Mouse (Mus musculus) neural tube, embryonic 12.5 days (tissue): ENCODE results near the gene Cdyl. TPM values are rescaled to one million over a fixed set of nuclear protein-coding genes. Genes with fewer than 3 reads are reported as not detected.

Experiments
- ATAC-seq: fragments of 200-750 bp; cut with Nextera tagmentation; 2 replicates; pipeline ENCODE4 v1.8.0; 2017; ENCODE audit warnings: low read depth, mild to moderate bottlenecking, moderate TSS enrichment, moderate library complexity; ENCODE audit not compliant: low FRiP score
- H3K27ac ChIP-seq: fragments of 300-500 bp; sonication (generic); 2 replicates; pipeline ENCODE4 v1.5.1; 2016
- H3K27me3 ChIP-seq: fragments of 300-500 bp; sonication (generic); replicated peaks from 2 replicates; pipeline ENCODE4 v1.6.1; 2016; ENCODE audit warnings: mild to moderate bottlenecking
- H3K36me3 ChIP-seq: fragments of 300-500 bp; sonication (generic); 2 replicates; pipeline ENCODE4 v1.6.1; 2016; ENCODE audit warnings: mild to moderate bottlenecking
- H3K4me1 ChIP-seq: fragments of 300-500 bp; sonication (generic); 2 replicates; pipeline ENCODE4 v1.6.1; 2016
- H3K4me2 ChIP-seq: fragments of 300-500 bp; sonication (generic); replicated peaks from 2 replicates; pipeline ENCODE4 v1.6.1; 2016; ENCODE audit warnings: mild to moderate bottlenecking
- H3K4me3 ChIP-seq: fragments of 300-500 bp; sonication (generic); 2 replicates; pipeline ENCODE4 v1.5.1; 2016
- H3K9ac ChIP-seq: fragments of 300-500 bp; sonication (generic); 2 replicates; pipeline ENCODE4 v1.6.1; 2016; ENCODE audit warnings: mild to moderate bottlenecking
- H3K9me3 ChIP-seq: fragments of 300-500 bp; sonication (generic); 2 replicates; pipeline ENCODE4 v1.6.1; 2016; ENCODE audit warnings: mild to moderate bottlenecking
- WGBS: fragments of 180-500 bp; shearing (Covaris S2); methylation state at CpG from one replicate; pipeline ENCODE4 v1.1.7; 2016; 5-methylcytosine and 5-hydroxymethylcytosine counted together
- polyA plus RNA-seq: library from polyadenylated mRNA; unstranded; fragments of >200 nt; fragmentation: Nextera tagmentation; extraction: Ambion mirVana; gene quantifications from 2 replicates; pipeline ENCODE4 v1.2.1, GENCODE M21; 2016

Gene Cdyl
- polyA plus RNA-seq, 1 experiment from 2014 or later = 12.1 TPM

DNA sequence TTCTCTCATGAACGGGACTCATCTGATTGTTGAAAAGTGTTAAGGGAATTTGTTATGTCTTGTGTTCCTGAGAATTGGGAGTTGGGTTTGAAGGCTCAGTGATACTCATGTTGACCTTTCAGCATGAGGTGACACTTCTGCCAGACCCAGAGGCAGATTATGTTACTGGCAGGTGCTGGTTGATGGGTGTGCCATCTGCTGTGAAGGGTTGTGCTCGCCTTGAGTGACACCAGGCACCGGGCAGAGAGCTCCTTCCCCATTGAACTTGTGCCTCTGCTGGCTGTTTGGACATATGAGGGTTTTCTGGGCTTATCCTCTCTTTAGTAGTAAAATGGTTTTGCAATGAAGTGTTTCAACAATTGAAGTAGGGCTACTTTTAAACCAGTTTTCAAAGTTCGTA is 135.1 kb downstream of the Cdyl start:
- WGBS = 72% methylated on average over 4 of the region's 4 CpGs
- ATAC-seq = no peak
- Histone ChIP-seq H3K36me3 (no peaks in the 10 kb centered on the region), H3K4me3 (no peak overlapping the region), H3K9ac (no peak overlapping the region), H3K9me3 (no peaks in the 10 kb centered on the region), H3K27ac (no peak overlapping the region), H3K4me2 (no peak overlapping the region), H3K27me3 (no peaks in the 10 kb centered on the region), H3K4me1 (0 out of 2 replicates have a peak, but pooled peaks cover 2% of the 10 kb centered on the region)

DNA sequence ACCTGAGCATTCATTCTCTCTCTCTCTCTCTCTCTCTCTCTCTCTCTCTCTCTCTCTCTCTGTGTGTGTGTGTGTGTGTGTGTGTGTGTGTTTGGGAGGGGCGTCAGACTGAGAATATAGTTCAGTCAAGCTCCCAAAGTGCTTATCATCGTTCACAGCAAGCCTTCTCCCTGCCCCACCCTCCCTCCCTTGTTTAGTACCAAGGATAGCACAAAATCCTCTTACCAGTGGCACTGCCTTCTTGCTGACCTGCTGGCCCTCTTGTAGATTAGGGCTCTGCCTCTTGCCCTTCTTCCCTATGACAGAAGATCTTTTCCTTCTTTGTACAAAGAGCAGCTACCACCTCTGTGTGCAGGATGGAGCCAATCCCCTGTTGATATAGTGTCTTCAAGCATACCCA is 136.3 kb downstream of the Cdyl start:
- no peak for ATAC-seq
- Histone ChIP-seq H3K4me2 (no peak overlapping the region), H3K9me3 (no peaks in the 10 kb centered on the region), H3K27ac (no peak overlapping the region), H3K4me3 (no peak overlapping the region), H3K4me1 (0 out of 2 replicates have a peak, but pooled peaks cover 2% of the 10 kb centered on the region), H3K9ac (no peak overlapping the region), H3K27me3 (no peaks in the 10 kb centered on the region), H3K36me3 (no peaks in the 10 kb centered on the region)
- 83% methylated on average over 1 of the region's 2 CpGs for WGBS

DNA sequence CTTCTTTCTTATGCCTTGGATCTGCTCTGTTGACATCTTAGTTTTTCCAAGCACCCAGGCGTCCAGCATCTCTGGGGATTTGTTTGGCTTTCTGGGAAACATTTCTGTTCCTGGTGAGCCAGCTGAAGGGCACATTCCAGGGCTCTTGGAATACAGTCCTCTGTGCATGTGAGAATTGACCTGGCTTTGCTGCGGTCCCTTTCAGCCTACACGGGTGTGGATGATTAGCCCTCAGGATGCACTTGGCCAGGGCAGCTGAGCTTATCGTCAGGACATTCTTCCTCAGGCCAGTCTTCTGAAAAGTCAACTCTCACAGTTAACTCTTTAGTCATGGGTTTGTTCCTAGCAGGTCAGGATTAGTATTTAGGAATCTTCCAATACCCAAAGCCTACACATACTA is 136.7 kb downstream of the Cdyl start:
- no peaks in the 10 kb centered on the region for H3K9me3 ChIP-seq
- ATAC-seq = no peak
- H3K36me3 ChIP-seq = no peaks in the 10 kb centered on the region
- H3K27me3 ChIP-seq = no peaks in the 10 kb centered on the region
- no peak overlapping the region for H3K4me3 ChIP-seq
- H3K9ac ChIP-seq = no peak overlapping the region
- no peak overlapping the region for H3K27ac ChIP-seq
- H3K4me2 ChIP-seq = no peak overlapping the region
- 68% methylated on average over 4 of the region's 4 CpGs for WGBS
- H3K4me1 ChIP-seq = 0 out of 2 replicates have a peak, but pooled peaks cover 2% of the 10 kb centered on the region

DNA sequence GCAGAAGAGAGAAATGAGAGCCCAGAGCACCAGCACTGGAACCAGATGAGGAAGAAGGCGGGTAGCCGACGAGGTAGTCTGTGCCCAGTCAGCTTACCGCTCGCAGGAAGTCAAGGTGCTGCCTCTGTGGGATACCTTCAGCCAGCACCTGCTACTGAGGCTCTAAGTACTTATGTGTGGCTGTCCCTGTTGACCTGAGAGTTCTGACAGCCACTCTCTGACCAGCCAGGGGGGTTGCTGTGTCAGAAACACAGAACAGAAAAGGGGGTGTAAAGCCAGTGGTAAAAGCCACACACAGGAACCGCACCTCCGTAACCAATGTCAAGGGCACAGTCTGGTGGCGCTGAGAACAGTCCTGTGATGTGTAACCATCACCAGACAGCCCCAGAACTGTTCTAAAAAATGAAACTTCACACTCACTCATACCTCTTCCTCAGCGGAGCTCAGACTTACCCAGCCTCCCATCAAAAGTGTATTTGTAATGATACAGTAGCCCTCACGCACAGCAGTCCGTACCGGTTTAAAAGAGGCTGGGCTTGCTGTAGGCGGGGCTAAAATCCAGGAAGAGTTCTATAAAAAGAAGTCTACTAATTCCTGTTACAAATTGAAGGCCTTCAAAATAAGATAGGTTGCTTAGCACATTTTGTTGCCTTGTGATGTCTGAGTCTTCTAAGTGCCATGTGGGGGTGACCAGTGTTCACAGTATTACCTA is 138.3 kb downstream of the Cdyl start:
- Histone ChIP-seq H3K27me3 (no peaks in the 10 kb centered on the region), H3K4me2 (no peak overlapping the region), H3K36me3 (no peaks in the 10 kb centered on the region; the same call in 1 of the 2 replicates), H3K27ac (no peak overlapping the region), H3K9ac (no peak overlapping the region), H3K4me3 (no peak overlapping the region), H3K9me3 (no peaks in the 10 kb centered on the region), H3K4me1 (0 out of 2 replicates have a peak, but pooled peaks cover 2% of the 10 kb centered on the region)
- WGBS = 89% methylated on average over 13 of the region's 13 CpGs
- no peak for ATAC-seq

DNA sequence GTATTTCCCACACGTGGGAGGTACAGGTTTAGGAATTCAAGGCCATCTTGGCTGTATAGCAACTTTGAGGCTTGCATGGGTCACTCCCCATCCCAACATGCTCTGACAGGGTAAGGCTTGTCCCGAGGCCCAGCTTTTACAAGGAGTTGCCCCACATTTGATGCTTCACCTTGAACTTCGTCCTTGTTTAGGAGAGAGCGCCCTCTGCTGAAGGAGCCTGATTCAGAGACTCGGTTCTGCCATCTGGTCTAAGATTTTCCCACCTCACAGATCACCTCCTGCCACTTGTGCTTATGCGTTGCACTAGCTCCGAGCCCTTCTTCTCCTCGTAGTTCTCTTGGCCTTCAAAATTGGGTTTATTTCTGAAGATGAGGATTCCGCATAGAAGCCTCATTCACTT is 139.0 kb downstream of the Cdyl start:
- H3K36me3 ChIP-seq = no peaks in the 10 kb centered on the region; the same call in 1 of the 2 replicates
- no peaks in the 10 kb centered on the region for H3K9me3 ChIP-seq
- H3K9ac ChIP-seq = no peak overlapping the region
- no peak overlapping the region for H3K4me2 ChIP-seq
- H3K27me3 ChIP-seq = no peaks in the 10 kb centered on the region
- H3K27ac ChIP-seq = no peak overlapping the region
- 76% methylated on average over 9 of the region's 9 CpGs for WGBS
- ATAC-seq = no peak
- no peak overlapping the region for H3K4me3 ChIP-seq
- H3K4me1 ChIP-seq = 0 out of 2 replicates have a peak, but pooled peaks cover 2% of the 10 kb centered on the region

DNA sequence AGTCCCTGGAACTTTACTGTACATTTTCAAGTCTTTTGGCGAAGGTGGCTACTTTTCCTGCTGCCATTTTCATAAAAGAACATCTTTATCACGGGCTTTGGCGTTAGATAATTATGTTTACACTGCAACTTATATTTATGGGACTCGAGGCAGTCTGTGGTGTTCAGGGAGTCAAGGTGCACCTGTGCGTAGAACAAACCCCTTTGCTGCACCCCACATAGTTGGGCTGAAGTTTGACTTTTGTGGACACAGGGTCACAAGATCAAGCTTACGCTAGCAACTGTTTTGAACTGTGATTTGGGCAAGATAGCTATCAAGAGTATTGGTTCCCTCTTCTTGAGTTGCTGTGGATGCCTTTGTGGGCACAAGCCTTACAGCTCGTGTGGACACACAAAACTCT is 140.6 kb downstream of the Cdyl start:
- H3K4me1 ChIP-seq = 0 out of 2 replicates have a peak, but pooled peaks cover 2% of the 10 kb centered on the region
- no peak overlapping the region for H3K27ac ChIP-seq
- H3K9ac ChIP-seq = no peak overlapping the region
- no peak overlapping the region for H3K4me3 ChIP-seq
- ATAC-seq = no peak
- no peaks in the 10 kb centered on the region for H3K9me3 ChIP-seq
- no peak overlapping the region for H3K4me2 ChIP-seq
- H3K36me3 ChIP-seq = no peaks in the 10 kb centered on the region; the same call in 1 of the 2 replicates
- no peaks in the 10 kb centered on the region for H3K27me3 ChIP-seq
- 89% methylated on average over 7 of the region's 7 CpGs for WGBS

DNA sequence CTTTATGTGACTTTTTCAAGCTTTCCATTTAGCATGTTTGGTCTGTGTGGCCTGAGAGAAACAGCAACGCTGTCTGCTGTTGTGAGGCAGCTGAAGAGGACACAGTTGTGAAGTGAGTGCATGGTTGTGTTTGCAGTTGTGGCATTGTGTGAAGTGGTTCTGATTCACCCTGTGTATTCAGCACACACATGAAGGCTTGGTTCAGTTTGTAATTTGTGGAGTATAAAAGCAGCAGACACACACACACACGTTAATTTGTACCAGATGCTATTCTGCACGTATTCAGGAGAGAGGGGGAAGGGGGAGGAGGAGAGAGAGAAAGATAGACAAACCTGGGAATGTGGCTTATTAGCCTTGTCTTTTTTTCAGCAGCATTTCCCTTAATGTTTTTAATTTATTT is 146.1 kb downstream of the Cdyl start:
- 66% methylated on average over 3 of the region's 3 CpGs for WGBS
- no peak overlapping the region for H3K27ac ChIP-seq
- no peak overlapping the region for H3K4me3 ChIP-seq
- H3K9ac ChIP-seq = no peak overlapping the region
- H3K36me3 ChIP-seq = no peaks in the 10 kb centered on the region; the same call in 1 of the 2 replicates
- no peaks in the 10 kb centered on the region for H3K9me3 ChIP-seq
- peaks cover 3% of the 10 kb centered on the region; the same call in 1 of the 2 replicates for H3K4me1 ChIP-seq
- no peak for ATAC-seq
- no peaks in the 10 kb centered on the region for H3K27me3 ChIP-seq
- H3K4me2 ChIP-seq = no peak overlapping the region

DNA sequence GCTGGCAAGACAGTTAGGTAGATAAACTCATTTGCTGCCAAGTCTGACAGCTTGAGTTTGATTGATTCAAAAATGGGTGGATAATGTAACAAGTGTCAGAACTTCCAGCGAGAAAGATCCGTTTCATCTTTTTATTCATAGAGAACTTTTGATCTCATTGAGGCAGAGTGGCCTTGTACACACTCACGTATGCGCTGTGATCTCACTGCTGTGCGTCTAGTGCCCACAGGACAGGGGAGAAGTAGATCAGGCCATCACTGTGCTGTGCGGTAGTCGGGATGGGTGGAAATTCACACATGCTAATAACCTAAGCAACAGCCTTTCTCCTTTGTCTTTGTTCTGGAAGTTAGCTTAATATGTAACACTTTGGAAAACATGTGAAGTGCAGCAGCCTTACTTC is 146.5 kb downstream of the Cdyl start:
- no peak for ATAC-seq
- H3K4me2 ChIP-seq = no peak overlapping the region
- no peak overlapping the region for H3K27ac ChIP-seq
- no peaks in the 10 kb centered on the region; the same call in 1 of the 2 replicates for H3K36me3 ChIP-seq
- H3K4me3 ChIP-seq = no peak overlapping the region
- no peak overlapping the region for H3K9ac ChIP-seq
- no peaks in the 10 kb centered on the region for H3K9me3 ChIP-seq
- no peaks in the 10 kb centered on the region for H3K27me3 ChIP-seq
- peaks cover 4% of the 10 kb centered on the region for H3K4me1 ChIP-seq
- WGBS = 88% methylated on average over 7 of the region's 7 CpGs

DNA sequence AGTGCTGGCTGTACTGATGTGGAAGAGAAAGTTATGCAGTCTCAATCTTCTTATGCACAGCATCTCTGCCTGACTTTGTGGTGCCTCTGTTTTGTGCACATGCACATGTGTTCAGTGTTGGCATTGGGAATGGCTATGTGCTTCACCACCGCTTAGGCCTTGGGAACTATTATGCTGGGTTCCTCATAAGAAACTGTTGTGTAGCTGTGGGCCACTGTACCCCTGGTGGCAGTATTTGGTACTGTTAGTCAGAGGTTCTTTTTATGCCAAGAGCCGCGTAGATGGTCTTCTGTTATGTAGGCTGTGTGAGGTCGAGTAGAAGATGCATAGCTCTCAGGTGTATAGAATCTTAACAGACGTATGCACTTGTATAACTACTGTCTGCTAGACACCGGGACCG is 147.4 kb downstream of the Cdyl start:
- WGBS = 95% methylated on average over 7 of the region's 7 CpGs

DNA sequence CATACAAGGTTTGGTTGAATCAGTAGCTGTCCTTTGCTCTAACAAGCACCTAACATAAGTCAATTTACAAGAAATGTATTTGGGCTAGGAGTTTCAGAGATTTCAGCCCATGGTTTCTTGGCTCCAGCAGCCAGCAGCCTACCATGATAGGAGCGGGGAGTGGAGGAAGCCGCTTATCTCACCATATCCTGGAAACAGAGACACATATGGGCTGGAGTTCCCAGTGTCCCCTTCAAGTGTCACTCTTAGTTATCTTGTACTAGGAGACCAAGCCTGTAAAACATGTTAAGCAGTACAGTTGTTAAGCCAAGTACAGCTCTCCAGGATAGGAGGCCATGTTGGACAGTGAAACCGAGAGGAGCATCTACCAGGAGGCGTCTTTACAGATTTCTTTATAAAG is 147.9 kb downstream of the Cdyl start:
- no peak overlapping the region for H3K4me3 ChIP-seq
- H3K36me3 ChIP-seq = no peaks in the 10 kb centered on the region
- H3K27ac ChIP-seq = no peak overlapping the region
- H3K27me3 ChIP-seq = no peaks in the 10 kb centered on the region
- no peak for ATAC-seq
- WGBS = 93% methylated on average over 4 of the region's 4 CpGs
- peaks cover 10% of the 10 kb centered on the region for H3K4me1 ChIP-seq
- H3K9me3 ChIP-seq = no peaks in the 10 kb centered on the region
- no peak overlapping the region for H3K4me2 ChIP-seq
- H3K9ac ChIP-seq = no peak overlapping the region

More for the DNA sequence above, 147.4 kb downstream of the Cdyl start:
- Histone ChIP-seq H3K4me1 (peaks cover 10% of the 10 kb centered on the region), H3K4me2 (no peak overlapping the region), H3K27me3 (no peaks in the 10 kb centered on the region), H3K36me3 (no peaks in the 10 kb centered on the region; the same call in 1 of the 2 replicates), H3K27ac (no peak overlapping the region), H3K4me3 (no peak overlapping the region), H3K9ac (no peak overlapping the region), H3K9me3 (no peaks in the 10 kb centered on the region)
- no peak for ATAC-seq

DNA sequence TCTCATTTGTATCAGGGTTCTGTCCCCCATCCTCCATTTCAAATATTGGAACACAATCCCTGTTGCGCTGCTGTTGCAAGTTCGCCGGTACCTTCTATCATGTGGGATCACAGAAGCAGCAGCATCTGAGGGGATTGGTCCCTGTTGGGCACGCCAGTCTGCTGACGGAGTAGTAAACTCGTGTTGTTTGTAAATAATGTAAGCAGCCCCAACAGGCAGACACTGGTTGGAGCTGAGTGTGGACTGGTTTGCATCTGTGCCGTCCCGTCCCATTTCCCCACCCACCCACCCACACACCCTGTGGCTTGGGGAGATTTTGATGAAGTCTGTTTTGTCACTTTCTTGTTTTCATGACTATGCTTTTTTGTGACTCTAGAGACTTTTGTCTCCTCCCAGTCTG is 148.3 kb downstream of the Cdyl start:
- H3K4me2 ChIP-seq = no peak overlapping the region
- no peak overlapping the region for H3K9ac ChIP-seq
- ATAC-seq = no peak
- no peak overlapping the region for H3K4me3 ChIP-seq
- no peaks in the 10 kb centered on the region for H3K36me3 ChIP-seq
- no peaks in the 10 kb centered on the region for H3K27me3 ChIP-seq
- WGBS = 92% methylated on average over 8 of the region's 8 CpGs
- H3K4me1 ChIP-seq = peaks cover 10% of the 10 kb centered on the region
- H3K9me3 ChIP-seq = no peaks in the 10 kb centered on the region
- H3K27ac ChIP-seq = no peak overlapping the region

DNA sequence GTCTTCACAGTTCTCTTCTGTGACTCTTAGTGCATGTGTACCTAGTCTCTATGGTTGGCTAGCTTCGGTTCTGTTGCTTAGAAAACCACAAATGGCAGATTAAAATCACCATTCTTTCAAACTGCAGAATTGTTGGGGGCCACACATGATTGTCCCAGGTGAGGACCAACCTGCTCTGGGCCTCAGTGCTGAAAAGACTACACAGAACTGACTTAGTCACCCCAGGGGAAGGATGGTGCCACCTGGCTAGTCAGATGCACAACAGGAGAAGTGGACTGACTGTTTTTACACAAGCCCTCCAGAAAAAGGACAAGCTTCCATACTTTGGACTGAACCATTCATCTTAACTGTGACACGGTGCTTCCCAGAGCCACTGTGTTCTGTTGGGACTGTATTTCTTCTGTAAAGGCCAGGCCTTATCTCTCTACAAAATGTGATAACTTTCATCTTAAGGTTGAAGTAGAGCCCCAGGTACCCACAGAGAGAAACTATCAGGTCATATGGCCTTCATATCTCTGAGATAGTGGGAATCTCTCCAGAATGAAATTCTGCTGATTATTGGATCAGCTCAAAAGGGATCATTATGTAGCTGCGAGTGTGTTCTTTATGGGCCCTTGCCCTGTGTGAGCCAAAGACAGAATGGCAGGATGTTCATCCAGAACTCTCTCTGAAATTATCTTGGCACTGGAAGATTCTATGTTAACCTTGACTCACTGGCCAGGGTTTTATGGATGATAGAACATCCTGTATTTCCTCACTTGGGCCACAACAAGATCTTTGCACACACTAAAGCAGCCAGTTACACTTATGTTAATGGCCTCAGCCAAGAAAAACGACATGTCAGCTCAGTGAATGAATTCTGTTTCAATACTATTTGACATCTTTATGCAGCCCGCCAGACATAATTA is 149.9 kb downstream of the Cdyl start:
- WGBS = 73% methylated on average over 5 of the region's 5 CpGs
- no peak for ATAC-seq
- no peak overlapping the region for H3K4me2 ChIP-seq
- H3K9ac ChIP-seq = no peak overlapping the region
- H3K36me3 ChIP-seq = no peaks in the 10 kb centered on the region
- no peak overlapping the region for H3K27ac ChIP-seq
- H3K4me3 ChIP-seq = no peak overlapping the region
- H3K27me3 ChIP-seq = no peaks in the 10 kb centered on the region
- no peaks in the 10 kb centered on the region for H3K9me3 ChIP-seq
- H3K4me1 ChIP-seq = peaks cover 10% of the 10 kb centered on the region
